Mouse (Mus musculus) spleen, adult 18-20 months (tissue): Measurements from ENCODE around the gene Enoph1.

Experiments used
- DNase-seq, 2 experiments: peaks; one replicate each; pipeline ENCODE4 v3.0.0; 2022; ENCODE audit warnings: mixed read lengths in 2 of 2

The Enoph1 gene

DNA sequence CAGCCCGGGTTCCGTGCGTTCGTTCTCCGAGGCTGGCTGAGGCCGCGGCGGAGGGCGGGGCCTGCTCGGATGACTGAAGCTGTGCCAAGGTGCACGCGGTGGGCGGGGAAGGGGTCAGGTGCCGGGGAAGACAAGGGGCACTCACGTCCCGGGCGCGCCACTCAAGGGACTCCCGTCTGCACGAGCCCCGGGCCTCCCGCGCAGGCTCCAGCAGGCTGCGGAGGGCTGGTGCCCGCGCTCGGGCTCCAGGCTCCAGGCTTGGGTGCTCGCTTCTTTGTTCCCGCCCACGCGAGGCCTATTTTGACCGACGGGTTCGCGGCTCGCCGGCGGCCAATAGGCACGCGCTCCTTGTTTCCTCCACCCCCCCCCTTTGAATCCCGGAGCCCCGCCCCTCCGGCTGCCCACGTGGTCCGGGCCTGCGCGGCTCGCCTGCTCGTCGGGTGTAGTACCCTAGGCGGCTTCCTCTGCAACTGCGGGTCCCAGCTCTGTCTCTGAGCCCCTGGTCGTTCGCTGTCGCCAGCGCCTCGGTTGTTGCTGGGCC, at the start of gene Enoph1, which contains the start of gene Hnrnpdl:
Gene Enoph1, plus strand, starts transcription at position 384 of the 541 bp plus-strand sequence.
Gene Hnrnpdl, minus strand, starts transcription at position 63 of the 541 bp plus-strand sequence.
- DNase-seq = peak; percentile 89 to 91

DNA sequence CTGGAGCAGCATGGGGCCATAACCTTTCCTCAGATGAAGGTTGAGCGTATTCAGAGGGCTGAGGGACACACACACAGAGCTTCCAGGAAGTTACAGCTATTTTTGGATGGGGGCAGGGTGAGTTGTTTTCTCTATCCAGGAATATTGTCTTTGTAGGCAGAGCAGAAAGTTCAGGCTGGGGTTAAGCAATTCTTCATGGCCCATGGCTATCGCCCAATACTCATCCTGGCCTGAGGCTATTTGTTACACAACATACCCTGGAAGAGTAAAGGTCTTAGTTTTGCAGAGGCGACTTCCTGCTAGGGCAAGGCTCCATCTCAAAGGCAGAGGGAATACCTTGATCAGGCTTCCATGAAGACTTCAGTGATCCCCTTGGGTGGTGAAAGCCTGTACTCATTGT, 45.6 kb upstream of the Enoph1 start:
- DNase-seq = no peak

DNA sequence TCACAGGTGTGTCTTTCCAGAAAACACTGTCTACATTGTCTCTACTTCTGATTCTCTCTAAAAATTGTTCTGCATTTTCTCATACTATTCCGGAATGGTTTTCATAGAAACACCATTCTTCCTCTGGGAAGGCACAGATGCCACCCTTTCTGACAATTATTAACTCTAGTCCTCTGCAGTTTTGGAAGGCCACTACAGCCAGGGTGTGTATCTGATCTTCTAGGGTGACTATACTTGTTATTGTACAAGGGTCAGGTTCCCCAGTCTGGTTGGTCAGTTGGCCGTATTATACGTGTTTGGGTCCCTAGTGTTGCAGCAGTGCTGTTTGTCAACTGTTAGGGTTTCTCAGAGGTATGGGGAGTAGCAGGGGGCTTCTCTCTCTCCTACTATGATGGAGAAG, 45.1 kb upstream of the Enoph1 start:
- DNase-seq = no peak

DNA sequence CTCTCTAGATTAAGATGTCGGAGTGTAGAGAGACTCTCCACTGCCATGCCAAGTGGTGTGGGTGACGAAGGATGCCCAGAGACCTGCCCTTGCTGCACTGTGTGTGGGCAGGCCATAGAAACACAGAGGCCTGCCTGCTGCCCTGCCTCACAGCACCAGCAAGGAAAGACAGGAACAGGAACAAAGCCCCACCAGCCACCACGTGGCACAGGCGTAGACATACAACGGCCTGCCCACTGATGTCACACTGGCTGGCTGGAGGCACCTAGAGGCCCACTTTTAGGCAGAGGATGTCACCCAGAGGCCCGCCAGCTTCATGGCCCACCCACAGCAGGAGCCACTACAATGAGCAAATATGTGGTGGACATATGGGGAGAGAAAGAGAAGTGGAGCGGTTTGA, 39.7 kb upstream of the Enoph1 start:
- DNase-seq = no peak

DNA sequence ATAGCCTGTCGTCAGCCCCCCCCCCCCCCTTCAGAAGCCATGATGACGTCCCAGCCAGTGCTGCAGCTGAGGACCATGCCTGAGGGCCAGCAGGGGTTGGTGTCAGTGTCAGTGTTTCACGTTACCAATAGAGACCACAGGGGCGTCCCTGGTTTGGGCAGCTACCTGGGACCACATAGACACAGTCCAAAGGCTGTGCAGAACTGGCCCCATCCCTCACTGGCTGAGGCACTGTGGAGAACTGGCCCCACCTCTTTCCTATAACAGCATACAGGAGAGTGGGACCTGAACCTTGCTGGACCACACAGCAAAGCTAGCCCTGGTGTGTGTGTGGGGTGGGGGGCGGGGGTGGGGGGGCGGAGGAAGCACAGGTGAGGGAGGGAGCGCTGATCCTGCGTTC, 39.3 kb upstream of the Enoph1 start:
- no peak for DNase-seq

DNA sequence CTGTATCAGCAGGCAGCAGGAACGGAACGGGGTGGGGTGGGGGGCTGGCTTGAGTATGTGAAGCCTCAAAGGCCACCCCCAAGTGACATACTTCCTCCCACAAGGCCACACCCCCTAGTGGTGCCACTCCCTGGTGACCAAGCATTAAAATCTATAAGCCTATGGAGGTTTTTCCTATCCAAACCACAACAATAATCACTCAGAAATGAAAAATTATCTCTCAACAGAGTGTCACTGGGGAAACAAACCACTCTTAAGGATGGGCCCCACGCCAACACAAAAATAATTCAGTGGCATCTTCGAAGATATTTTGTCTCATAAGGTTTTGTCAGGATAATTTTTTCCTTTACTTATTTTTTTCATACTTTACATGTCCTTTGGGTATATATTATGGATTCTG, 35.9 kb upstream of the Enoph1 start:
- DNase-seq = no peak

DNA sequence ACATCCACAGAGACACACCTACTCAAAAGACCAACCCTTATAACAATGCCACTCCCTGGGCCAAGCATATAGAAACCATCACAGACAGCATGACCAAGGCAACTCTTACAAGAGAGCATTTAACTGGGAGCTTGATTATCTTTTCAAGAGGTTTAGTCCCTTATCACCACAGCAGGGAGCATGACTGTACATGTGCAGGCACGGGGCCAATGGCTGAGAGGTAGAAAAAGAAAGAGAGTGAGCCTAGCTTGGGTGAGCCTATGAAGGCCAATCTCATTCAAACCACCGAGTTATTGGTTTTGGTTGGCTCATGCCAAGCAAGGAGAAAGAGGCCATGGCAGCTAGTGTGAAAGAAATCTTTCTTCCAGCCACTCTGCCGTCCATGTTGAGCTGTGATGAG, 34.4 kb upstream of the Enoph1 start:
- no peak for DNase-seq

DNA sequence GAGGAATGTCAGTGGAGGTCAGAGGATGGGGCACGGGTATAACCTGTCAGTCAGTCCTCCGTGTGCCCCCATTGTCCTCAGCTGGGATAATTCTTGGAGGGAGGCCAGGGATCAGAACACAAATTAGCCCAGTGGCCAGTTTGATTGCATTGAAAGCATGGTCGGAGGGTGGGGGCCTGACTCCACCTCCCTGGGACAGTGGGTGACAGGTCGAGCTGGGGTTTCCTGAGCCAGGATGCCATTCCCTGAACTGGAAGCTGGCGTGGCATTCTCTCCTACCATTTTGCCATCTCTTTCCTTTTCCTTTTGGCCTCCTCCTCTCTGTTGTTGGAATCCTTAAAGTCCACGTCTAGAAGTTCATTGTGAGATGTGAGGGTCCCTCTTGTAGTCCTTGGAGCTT, 33.9 kb upstream of the Enoph1 start:
- no peak for DNase-seq

DNA sequence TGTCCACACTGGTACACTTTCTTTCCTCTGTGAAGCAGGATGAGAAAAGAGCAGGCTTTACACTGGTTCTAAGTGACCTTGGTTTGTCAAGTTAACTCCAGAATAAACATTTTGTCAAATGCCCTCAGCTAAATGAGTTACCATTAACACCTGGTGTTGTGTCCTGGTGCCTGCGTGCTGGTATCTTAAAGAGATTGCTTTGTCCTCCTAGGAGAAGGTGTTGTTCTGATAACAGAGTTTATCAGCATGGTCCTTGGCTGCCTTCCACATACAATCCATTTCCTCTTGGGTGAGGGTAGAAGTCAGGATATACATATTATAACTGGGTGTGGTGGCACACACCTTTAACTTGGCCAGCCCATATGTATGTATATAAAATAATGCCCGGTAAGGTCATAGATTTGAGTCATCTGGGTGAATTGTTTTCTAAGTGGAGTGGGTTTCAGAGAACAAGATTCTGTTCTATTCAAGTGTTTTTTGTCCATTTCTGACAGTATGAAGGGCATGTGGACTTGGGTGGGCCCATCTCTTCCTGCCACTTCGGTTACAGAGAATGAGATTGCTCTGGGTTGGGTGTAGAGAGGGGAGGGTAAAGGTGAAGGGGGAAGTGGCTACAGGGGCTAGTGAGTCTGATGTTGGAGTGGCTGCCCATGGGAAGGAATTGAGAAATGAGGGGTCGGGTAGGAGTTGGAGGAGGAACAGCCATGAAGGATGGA, 33.3 kb upstream of the Enoph1 start:
- no peak for DNase-seq

DNA sequence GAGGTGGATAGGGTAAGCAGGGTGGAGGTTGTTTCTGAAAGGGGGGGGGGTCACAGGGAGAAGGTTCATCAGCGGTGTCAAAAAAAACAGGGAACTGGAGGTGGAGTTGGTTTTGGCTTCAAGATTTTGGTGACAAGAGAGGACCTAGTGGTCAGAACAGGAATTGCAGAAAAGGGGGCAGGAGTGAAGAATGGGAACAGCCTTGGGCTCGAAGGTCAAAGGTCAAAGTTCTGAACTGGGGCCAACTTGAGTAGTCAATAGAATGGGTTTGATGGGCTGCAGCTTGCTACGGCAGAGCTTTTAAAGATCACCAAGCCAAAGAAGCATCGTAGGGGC, 32.8 kb upstream of the Enoph1 start:
- DNase-seq = no peak

DNA sequence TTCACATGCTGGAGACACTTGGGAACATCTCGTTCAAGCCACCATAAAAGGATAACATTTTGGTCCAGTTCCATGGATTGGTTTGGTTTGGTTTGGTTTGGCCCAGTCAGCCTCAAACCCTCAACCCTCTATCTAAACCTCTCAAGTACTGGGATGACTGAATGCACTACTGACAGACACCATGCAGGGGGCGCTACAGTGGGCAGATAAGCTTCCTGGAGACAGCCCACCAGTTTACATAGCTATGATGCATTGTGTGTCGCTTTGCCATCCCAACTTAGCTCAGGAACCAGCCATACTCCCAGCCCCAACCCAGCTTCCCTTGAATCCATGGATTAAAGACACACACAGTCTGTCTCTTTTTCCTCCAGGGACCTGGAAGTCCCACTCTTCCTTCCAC, 31.3 kb upstream of the Enoph1 start:
- no peak for DNase-seq

DNA sequence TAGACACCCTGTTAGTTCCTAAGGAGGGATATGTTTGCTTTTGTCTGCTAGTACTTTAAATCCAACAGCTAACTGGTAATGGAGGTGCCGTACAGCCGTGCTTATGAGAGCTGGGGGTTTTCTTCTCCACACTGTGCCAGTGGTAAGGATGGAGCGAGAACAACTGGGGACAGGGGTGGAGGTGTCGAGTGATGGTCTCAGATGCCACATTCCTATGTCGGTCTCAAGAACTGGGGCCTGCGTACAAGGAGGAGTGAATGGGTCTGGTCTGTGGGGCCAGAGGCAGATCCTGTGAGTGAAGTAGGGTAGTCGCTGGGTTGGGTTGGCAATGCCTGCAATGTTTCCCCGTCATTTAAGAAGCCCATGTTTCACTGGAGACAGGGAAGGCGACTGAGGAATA, 27.2 kb upstream of the Enoph1 start:
- DNase-seq = no peak

DNA sequence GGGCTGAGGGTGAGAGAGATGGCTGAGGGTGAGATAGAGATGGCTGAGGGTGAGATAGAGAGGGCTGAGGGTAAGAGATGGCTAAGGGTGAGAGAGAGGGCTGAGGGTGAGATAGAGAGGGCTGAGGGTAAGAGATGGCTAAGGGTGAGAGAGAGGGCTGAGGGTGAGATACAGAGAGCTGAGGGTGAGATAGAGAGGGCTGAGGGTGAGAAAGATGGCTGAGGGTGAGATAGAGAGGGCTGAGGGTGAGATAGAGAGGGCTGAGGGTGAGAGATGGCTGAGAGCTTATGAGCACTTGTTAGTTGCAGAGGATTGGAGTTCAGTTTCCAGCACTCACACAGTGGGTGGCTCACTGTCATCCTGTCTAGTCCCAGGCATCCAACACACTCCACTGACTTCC, 19.7 kb upstream of the Enoph1 start:
- no peak for DNase-seq

DNA sequence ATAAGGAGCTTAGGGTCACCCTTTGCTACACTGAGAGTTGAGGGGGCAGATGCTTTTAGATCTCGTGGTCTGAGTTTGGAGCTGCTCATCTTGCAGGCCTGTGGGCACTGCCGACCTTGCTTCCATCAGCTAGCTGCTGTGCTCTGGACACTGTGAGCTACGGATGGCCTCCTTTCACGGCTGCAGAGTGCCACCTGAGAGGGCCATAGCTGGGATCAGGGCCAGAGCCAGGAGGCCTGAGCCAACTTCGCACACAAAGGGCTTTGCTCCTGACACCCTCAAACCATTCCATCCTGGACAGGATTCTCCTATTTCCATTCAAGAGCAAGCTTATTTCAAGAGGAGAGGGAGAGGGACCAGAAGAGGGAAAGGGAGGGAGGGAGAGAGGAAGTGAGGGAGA, 15.4 kb upstream of the Enoph1 start:
- DNase-seq = no peak

DNA sequence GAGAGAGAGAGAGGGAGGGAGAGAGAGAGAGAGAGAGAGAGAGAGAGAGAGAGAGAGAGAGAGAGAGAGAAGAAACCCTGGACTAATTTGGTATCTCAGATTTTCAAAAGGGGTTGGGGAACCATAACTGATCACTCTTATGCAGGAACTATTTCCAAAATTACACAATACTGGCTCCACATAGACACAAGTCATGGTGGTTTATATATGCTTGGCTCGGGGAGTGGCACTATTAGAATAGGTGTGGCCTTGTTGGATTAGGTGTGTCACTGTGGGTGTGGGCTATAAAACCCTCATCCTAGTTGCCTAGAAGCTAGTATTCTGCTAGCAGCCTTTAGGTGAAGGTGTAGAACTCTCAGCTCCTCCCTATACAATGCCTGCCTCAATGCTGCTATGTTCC, 14.9 kb upstream of the Enoph1 start:
- no peak for DNase-seq

DNA sequence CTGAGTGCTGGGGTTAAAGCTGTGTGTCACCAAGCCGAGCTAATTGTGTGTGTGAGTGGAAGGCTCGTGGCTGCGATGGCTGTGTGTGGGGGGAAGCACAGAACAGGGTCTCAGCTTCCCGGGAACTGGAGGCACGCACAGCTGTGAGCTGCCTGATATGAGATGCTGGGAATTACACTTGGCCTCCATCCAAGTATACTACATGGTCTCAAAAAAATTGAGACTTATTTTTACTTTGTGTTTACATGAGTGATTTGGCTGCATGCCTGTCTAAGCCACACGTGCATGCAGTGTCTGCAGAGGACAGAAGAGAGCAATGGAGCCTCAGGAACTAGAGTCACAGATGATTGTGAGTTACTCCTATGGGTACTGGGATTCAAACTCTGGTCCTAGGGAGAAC, 9.7 kb upstream of the Enoph1 start:
- no peak for DNase-seq

DNA sequence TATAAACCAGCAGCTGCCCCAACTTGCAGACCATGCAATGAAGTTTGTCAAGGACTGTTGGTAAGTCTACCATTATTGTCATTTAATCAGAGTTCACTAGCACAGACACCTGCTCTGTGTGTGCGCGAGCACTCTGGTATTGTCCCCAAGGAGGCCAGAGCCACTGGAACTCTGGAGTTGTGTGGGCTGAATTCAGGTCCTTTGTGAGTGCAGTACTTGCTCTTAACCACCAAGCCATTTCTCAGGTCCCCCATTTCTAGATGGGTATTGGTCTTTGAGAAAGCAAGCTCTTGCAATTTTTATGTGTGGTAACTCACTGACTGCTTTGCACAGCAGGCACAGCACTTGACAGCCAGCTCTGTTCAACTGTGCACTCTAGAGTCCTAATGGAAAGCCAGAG, 7.7 kb upstream of the Enoph1 start:
- DNase-seq = no peak

DNA sequence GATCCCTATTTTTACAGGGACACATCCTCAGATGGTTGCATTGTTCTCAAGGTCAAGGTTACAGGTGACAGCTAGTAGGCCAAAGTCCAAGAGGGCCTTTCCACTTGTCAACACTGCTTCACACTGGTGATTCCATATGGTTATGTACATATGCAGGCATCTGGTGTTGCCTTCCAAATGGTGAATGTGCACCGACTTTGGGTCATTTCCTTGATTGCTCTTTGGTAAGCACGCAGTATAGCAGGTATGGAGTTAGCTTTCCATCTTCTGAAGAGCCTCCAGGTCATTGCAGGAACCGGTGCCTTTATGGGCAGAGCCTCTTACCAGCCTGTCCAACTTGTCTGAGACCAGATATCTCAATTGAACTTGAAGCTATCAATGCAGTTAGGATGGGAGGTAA, 7.1 kb upstream of the Enoph1 start:
- DNase-seq = no peak

DNA sequence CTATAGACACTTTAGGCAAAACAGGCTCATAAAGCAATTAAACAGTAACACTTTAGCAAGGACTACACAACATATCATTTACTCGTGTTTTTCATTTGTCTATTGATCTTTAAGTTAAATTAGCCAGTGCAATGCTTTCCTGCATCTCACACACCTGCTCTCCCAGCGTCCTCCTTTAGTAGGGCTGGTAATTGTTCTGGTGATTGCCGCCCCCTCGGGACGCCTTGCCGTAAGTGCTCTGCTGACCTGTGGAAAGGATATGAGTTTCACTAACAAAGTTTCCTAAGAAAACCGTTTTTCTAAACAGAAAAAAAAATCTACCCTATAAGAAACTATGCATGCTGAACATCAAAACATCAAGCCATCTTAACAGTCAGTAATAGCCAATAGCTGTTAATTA, 3.8 kb upstream of the Enoph1 start:
- no peak for DNase-seq

DNA sequence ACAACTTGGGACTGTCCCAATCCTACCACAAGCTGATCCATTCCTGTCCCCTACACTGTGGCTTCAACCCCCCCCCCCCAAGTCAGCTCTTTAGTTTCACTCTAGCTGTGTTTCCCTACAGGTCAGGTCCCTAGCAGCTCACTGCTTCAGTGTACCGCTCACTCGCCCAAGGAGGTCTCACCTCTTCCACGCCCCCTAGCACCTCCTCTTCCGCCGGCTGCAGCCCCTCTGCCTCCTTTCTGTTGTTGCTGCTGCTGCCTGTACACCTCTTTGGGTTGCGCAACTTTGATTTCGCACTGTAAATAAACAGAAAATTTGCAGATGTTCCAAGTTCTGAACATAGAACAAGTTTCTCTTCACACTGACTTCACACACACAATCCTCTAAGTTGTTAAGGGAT, 3.1 kb upstream of the Enoph1 start:
- no peak for DNase-seq

DNA sequence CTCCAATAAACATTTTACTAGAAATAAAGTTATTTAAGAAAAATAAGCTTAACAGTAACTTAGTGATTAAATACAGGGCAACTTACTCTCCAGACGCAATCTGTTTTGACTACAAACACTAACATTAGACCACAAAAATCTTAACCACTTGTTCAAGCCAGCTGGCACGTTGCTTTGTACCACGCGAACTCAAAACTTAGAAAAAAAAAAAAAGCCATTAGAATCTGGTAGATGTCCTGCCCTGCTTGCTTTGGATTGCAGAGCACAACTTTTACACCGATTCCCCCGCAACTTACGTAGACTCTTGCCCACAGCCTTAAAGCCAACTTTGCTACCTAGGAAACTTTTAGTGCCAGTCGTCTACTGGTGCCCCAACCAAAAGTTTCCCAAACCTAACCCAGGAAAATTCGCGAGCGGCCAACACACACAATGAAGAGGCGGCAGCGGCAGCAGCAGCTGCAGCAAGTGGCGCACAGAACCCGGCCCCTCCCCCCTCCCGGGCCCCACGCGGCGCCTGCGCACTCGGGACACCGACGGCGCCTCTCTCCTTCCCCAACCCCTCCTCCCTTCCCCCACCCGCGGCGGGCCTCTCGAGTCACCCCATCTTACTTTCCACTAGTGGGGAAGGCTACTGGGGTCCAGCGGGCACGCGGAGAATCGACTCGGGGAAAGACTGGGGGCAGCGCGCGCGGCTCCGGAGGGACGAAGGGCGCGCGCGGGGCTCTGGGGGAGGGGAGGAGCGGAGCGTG, 1.6 kb upstream of the Enoph1 start:
- DNase-seq = peak; percentile 88 to 92

DNA sequence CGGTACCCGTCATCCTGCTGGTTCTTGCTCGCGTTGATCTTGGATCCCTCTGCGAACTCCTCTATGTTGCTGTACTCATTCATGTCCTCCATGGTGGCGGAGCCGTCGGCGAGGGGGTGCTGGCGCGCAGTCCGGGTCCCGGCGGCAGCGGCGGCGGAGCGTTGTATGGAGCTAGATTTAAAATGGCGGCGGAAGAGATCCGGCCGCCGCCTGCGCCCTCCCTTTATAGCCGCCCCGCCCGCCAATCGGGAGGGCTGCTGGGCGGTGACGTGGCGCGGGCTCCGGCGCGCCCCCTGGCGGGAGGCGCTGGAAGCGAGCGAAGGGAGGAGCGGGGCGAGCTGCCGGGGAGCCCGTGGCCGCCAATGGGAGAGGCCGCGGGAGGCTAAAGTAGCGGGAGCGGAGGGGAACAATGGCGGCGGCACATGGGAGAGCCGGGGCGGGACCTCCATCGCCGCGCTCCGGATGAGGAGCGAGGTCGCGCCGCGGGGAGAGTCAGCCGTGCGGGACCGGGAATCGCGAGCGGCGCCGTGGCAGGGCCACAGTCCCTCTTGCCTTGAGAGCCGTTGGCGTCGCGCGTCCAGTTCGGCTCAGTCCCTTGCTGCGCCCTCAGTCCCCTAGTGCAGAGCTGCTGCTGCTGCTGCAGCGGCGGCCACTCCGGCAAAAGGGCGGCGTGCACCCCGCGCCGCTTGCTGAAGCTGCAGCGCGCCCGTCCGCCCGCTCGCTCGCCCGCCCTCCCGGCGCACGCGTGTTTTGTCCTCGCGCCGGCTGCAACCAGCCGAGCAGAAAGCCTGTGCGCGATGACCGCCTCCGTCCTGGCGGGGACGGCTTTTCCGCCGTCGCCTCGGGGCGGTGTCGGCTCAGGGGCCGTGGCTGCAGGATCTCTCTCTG, 827 bp upstream of the Enoph1 start:
- DNase-seq = peak; percentile 94 to 96

DNA sequence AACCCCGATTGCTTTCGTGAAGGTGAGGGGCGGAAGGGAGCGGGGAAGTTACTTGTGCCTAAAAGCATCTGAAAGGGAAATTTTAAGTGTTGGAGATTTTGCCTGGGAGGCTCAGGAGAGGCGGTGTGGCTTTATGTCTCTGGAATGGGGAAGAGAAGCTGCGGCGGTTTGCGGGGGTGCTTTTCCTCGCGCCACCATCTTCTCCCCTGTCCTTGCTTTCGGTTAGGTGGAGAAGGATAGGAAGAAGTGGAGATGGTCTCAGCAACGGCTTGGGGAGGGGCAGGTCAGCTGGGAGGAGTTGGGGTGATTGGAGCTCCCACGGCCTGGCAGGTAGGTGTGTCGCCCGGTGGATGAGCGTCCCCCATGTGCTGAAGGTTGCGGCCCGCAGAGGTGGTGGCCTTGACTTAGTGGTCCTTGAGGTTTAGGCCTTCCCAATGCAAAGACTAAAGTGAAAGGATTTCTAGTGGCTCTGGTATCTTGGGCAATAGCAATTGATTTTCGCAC, 548 bp downstream of the Enoph1 start:
- no peak for DNase-seq
